Mouse (Mus musculus): ENCODE measurements around the gene Tnni1.

DNA sequence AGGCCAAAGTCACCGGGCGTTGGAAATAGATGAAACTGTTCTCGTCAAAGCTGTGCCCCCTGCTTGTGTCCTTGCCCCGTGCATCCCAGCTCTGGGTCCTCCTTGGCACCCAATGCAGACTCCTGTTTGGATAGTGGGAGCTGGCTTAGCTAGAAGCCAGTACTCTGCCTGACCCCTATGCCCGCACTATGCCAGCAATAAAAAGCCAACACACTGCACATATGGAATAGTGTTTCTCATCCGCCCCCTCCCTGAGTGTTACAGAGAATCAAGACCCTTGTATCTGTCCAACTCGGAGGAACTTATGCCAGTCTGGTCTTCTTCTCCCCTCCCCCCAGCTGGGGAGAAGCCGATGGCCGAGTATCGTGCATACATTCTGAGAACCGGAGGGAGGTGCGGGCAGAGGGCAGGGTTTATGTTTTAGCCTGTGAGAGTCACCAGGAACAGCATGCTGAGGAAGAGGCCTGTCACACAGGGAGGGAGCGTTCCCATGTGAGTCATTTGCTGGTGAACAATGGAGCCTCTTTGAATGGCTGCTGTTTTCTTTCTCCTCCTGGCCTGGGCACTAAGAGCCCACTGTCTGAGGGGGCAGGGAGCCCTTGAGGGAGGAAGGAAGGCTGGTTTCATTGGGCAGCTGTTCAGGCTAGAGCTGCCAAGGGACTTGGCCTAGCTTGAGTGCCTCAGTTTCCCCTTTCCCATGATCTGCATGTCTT, 73.0 kb downstream of the Tnni1 start:
- TF ChIP-seq EP300 (IDR thresholded peaks at IDR 0.05; ENCODE audit: insufficient read depth, low read depth, low read length) (no peak), CTCF (IDR thresholded peaks at IDR 0.05; ENCODE audit: low read depth, low read length) (no peak), POLR2A (IDR thresholded peaks at IDR 0.05; ENCODE audit: insufficient read depth, low read length) (no peak)
